Mouse (Mus musculus) heart, adult 2 months (tissue): Measurements from ENCODE around the gene Rnh1.

Experiments
- CTCF ChIP-seq: fragments of 200-600 bp; IDR thresholded peaks from 2 replicates; pipeline ENCODE4 v1.8.1; 2022; ENCODE audit warnings: antibody characterized with exemption, mild to moderate bottlenecking, moderate library complexity
- EP300 ChIP-seq: fragments of 200-500 bp; IDR thresholded peaks from 2 replicates; pipeline ENCODE4 v1.6.1; 2011; ENCODE audit warnings: low read depth, low read length, control low read depth; ENCODE audit not compliant: insufficient read depth
- POLR2A ChIP-seq: fragments of 200-500 bp; IDR thresholded peaks from 2 replicates; pipeline ENCODE4 v1.6.1; 2011; ENCODE audit warnings: mild to moderate bottlenecking, low read depth, low read length, control low read depth; ENCODE audit not compliant: insufficient read depth

- TF ChIP-seq CTCF (no peak), POLR2A (no peak), EP300 (no peak)
Measured at GRCm38 (mm10) chr7:141169300-141169699, 3.4 kb downstream of the Rnh1 start.
